23 mouse cellular contexts compared by ENCODE assay signal in genomic region chr16:97089339-97089738, GRCm38 (mm10).
DNase-seq lines count a peak whose midpoint lies in the region; ATAC-seq and TF ChIP-seq lines count a peak whose summit lies in the region.
"Had no signal": no experiment of that assay in that cellular context is flagged by ENCODE, and none has a peak within 500 bp of the region (broad histone marks: within the 10 kb centered on the region; RNA-seq: fewer than 3 reads in every experiment).

No protein-coding gene starts in this region.

- intact Hi-C loops in gastrocnemius, postnatal 14 days (cut with DNase I; ENCODE audit: low total_unique reads), result no loop called here

- WGBS in limb, embryonic 14.5 days, result 49% methylated on average over 3 of the region's 3 CpGs

- no peaks in the 10 kb centered on the region for H3K4me1 ChIP-seq in limb, embryonic 14.5 days (ENCODE audit: control insufficient read depth, insufficient read depth, low read length)
- H3K4me1 ChIP-seq: embryonic facial prominence, embryonic 13.5 days; forebrain, embryonic 10.5 days; heart, embryonic 12.5 days; intestine, embryonic 15.5 days; limb, embryonic 15.5 days; midbrain, embryonic 12.5 days had no signal

- H3K9me3 ChIP-seq in limb, embryonic 14.5 days (ENCODE audit: control insufficient read depth, low read length), result no peaks in the 10 kb centered on the region
- H3K9me3 ChIP-seq: embryonic facial prominence, embryonic 13.5 days; forebrain, embryonic 10.5 days; heart, embryonic 12.5 days; intestine, embryonic 15.5 days; limb, embryonic 15.5 days; midbrain, embryonic 12.5 days had no signal

- H3K4me2 ChIP-seq in limb, embryonic 14.5 days (replicated peaks; ENCODE audit: low read depth, low read length, severe bottlenecking), result no peak overlapping the region
- H3K4me2 ChIP-seq: embryonic facial prominence, embryonic 13.5 days; heart, embryonic 12.5 days; intestine, embryonic 15.5 days; limb, embryonic 15.5 days; midbrain, embryonic 12.5 days had no signal

- no peak overlapping the region for H3K4me3 ChIP-seq in limb, embryonic 14.5 days (replicated peaks; ENCODE audit: low read length)
- H3K4me3 ChIP-seq: embryonic facial prominence, embryonic 13.5 days; forebrain, embryonic 10.5 days; heart, embryonic 12.5 days; intestine, embryonic 15.5 days; limb, embryonic 15.5 days; midbrain, embryonic 12.5 days had no signal

- H3K27ac ChIP-seq in limb, embryonic 14.5 days (replicated peaks; ENCODE audit: low read depth, low read length), result no peak overlapping the region
- H3K27ac ChIP-seq: embryonic facial prominence, embryonic 13.5 days; forebrain, embryonic 10.5 days; intestine, embryonic 15.5 days; limb, embryonic 15.5 days; macrophage; midbrain, embryonic 12.5 days had no signal

- no peaks in the 10 kb centered on the region for H3K36me3 ChIP-seq in limb, embryonic 14.5 days (ENCODE audit: control insufficient read depth, insufficient read depth, low read length)
- H3K36me3 ChIP-seq: embryonic facial prominence, embryonic 13.5 days; forebrain, embryonic 10.5 days; heart, embryonic 12.5 days; intestine, embryonic 15.5 days; limb, embryonic 15.5 days; midbrain, embryonic 12.5 days had no signal

- DNase-seq in embryo, embryonic 10 days (ENCODE audit: low spot score), result peak; percentile 35
- no peak for DNase-seq in embryo, embryonic 9.5 days (ENCODE audit: extremely low spot score)
- peak; percentile 28 for DNase-seq in kidney, postnatal 10 days
- no peak for DNase-seq in kidney, postnatal 36 days
- DNase-seq in embryo, embryonic 11 days, result peak; percentile 39
- DNase-seq in limb, embryonic 14.5 days (ENCODE audit: low spot score), result peak; percentile 41
- no peak for DNase-seq in gastrocnemius, postnatal 14 days
- DNase-seq in retina, postnatal 1 day, result no peak
- DNase-seq: adrenal gland, postnatal 25 days; cerebellum, adult 9-11 months; gastrocnemius, postnatal 36 days; kidney, postnatal 14 days; layer of hippocampus, adult 9-11 months; lung, adult 2 months; thymus, adult 18-20 months had no signal

- H3K27me3 ChIP-seq in limb, embryonic 14.5 days (ENCODE audit: control insufficient read depth, insufficient read depth, low read length), result no peaks in the 10 kb centered on the region
- H3K27me3 ChIP-seq: heart, embryonic 12.5 days; intestine, embryonic 15.5 days; limb, embryonic 15.5 days; midbrain, embryonic 12.5 days had no signal

- TF ChIP-seq POLR2A in limb, embryonic 14.5 days (IDR thresholded peaks at IDR 0.05; ENCODE audit: borderline replicate concordance, extremely low read depth, insufficient read depth, insufficient read length), result no peak

- no peak for ATAC-seq in limb, embryonic 14.5 days (ENCODE audit: low FRiP score, low read depth)
- ATAC-seq: activated CD4-positive, CD25-positive, alpha-beta regulatory T cell, adult 4 months; intestine, embryonic 15.5 days had no signal

- H3K9ac ChIP-seq in limb, embryonic 14.5 days (ENCODE audit: low read depth, low read length, severe bottlenecking), result no peak overlapping the region
- H3K9ac ChIP-seq: embryonic facial prominence, embryonic 13.5 days; heart, embryonic 12.5 days; intestine, embryonic 15.5 days; limb, embryonic 15.5 days; midbrain, embryonic 12.5 days had no signal

Comparison
In these comparisons a context has a peak if more than half of its experiments do, and no peak if none do; other contexts are left out.
1. DNase-seq: peak in embryo, embryonic 10 days (single experiment), kidney, postnatal 10 days (single experiment), embryo, embryonic 11 days (single experiment) and limb, embryonic 14.5 days (single experiment); none in embryo, embryonic 9.5 days (single experiment), kidney, postnatal 36 days (0 of 2), gastrocnemius, postnatal 14 days (single experiment) and retina, postnatal 1 day (single experiment).